Mouse (Mus musculus) gastrocnemius, adult 8-10 months (tissue): ENCODE data around the gene Ptcd1. TPM values are rescaled to one million over a fixed set of nuclear protein-coding genes. Genes with fewer than 3 reads are reported as not detected.
"Not testable (repeated sequence)": the region's sequence is repeated elsewhere in the genome, so short reads cannot be mapped to it uniquely, and the experiment has no call there.

Source experiments
- DNase-seq, 2 experiments: peaks; one replicate each; pipeline ENCODE4 v3.0.0; 2022; ENCODE audit warnings: low spot score in 2 of 2
- total RNA-seq, 4 experiments: library from RNA; stranded (reverse); gene quantifications; 2 replicates each; pipeline ENCODE4 v1.2.4; 2022

Gene Ptcd1
- 10 to 100 TPM; 10.7 to 12.3 (median 11.0) TPM for total RNA-seq

- DNase-seq, result peak; percentile 99
Observed at GRCm38 (mm10) chr5:145166536-145167305, at the start of gene Ptcd1, which contains the start of gene Cpsf4. Gene Ptcd1 (minus strand): TSS chr5:145167108. Gene Cpsf4 (plus strand): TSS chr5:145167213.

- no peak for DNase-seq
Observed at GRCm38 (mm10) chr5:145214679-145215078, 47.8 kb upstream of the Ptcd1 start.

- DNase-seq, result no peak
Observed at GRCm38 (mm10) chr5:145213505-145213904, 46.6 kb upstream of the Ptcd1 start.

- no peak for DNase-seq
Observed at GRCm38 (mm10) chr5:145212216-145212615, 45.3 kb upstream of the Ptcd1 start.

- no peak for DNase-seq
Observed at GRCm38 (mm10) chr5:145211340-145211739, 44.4 kb upstream of the Ptcd1 start.

DNA sequence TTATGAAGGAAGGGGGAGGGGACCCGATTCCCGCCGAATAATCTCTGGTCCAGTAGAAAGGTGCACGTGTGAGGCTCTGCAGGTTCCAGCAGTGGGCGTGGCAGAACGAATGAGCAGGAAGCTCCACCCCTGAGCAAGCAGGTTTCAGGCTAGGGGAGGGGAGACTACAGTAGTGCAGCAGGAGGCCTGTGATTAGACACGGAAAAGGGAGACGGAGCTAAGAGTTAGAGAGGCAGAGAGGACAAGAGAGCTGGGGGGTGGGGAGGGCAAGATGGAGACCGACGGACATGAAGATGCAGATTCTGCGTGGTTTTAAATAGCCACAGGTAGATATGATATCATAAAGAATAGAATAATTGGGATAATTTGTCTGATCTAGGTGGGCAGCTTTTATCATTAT, 41.5 kb upstream of the Ptcd1 start:
- DNase-seq, result not testable (repeated sequence)

DNA sequence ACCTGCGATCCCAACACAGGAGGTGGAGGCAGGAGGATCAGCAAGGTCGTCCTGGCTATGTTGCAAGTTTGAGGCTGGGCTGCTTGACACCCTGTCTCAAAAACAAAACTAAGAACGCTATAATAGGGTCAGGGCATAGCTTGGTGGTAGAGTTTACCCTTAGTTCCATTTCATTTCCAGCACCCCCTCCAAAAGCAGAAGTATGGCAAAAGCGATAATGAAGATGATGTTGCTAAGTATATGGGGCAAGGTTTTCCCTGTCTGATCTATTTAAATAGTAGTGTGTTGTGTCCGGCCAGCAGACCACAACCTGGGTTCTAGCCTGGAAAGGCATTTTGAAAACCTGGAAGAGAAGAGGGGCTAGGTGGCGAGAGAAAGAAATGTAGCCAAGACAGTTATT, 41.0 kb upstream of the Ptcd1 start:
- no peak for DNase-seq

GRCm38 (mm10) chr5:145207385-145207784, 40.5 kb upstream of the Ptcd1 start:
- no peak for DNase-seq

DNA sequence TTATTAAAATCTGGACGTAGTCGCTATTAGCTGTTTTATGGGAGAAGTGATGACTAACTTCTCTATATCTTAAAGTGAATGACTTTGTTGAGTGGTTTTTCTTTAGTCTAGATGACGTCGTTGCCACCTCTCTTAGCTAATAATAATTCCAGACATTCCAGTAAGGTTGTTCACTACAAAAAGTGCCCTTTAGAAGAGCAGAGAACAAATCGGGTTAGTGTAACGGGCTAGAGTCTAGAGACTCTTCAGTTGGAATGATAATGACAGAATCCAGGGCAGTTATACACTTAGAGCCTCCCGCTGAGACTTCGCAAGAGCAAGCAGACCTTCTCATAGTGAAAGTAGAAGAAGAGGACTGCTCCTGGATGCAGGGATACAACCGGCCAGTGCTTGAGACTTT, 38.1 kb upstream of the Ptcd1 start:
- no peak for DNase-seq

- DNase-seq, result peak; percentile 97 to 98
Observed at GRCm38 (mm10) chr5:145203936-145204691, 37.2 kb upstream of the Ptcd1 start, which contains the start of gene Zkscan5. Gene Zkscan5 (plus strand): TSS chr5:145204562.

GRCm38 (mm10) chr5:145202446-145202845, 35.5 kb upstream of the Ptcd1 start:
- no peak for DNase-seq

- DNase-seq, result peak; percentile 43 to 64
Observed at GRCm38 (mm10) chr5:145201321-145201991, 34.5 kb upstream of the Ptcd1 start, which contains the start of gene Zkscan14. Gene Zkscan14 (minus strand): TSS chr5:145201868.

GRCm38 (mm10) chr5:145200387-145200786, 33.5 kb upstream of the Ptcd1 start:
- no peak for DNase-seq

- no peak for DNase-seq
Observed at GRCm38 (mm10) chr5:145191962-145192361, 25.1 kb upstream of the Ptcd1 start, which contains the start of gene Atp5j2. Gene Atp5j2 (minus strand): TSS chr5:145192062.

DNA sequence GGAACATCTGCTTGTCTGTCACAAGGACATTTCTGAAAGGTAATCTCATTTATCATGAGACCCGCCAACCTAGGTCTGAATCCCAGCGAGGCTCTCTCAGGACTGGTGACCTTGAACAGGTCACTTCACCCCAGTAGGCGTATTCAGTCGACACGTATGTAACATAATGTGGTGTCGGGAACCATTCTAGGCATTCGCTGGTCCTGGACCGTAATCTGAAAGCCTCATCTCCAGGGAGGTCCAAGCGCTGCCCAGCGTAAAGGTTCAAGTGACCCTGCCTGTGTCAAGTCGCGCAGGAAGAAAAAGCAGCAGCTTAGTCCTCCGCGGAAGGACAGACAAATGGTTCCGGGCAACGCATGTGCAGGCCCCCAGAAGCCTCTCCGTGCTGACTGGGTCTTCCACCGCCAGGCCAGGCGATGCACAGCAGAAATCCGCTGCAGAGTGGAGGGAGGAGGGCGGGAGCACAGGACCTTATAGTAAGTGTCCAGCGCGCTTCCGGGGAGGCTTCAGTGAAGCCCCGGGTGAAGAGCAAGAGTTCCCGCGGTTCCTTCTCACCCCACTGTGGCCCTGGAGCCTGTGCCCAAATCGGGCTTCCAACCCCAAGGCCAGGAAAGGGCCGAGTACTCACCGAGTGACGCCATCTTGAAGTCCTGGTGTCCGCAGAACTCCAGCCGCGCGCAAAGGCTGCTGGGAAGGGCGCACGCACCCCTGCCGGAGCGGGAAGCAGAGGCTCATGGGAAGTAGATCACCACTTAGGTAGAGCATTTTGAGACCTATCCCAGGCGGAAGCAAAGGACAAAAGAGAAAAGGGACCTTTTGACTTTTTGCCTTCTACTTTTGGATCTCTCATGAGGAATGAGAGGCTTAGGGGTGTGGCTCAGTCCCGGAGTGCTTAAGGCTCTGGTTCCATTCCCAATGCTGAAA, 24.2 kb upstream of the Ptcd1 start:
- peak; percentile 82 to 83 for DNase-seq

- DNase-seq, result no peak
Observed at GRCm38 (mm10) chr5:145190373-145190772, 23.5 kb upstream of the Ptcd1 start.

DNA sequence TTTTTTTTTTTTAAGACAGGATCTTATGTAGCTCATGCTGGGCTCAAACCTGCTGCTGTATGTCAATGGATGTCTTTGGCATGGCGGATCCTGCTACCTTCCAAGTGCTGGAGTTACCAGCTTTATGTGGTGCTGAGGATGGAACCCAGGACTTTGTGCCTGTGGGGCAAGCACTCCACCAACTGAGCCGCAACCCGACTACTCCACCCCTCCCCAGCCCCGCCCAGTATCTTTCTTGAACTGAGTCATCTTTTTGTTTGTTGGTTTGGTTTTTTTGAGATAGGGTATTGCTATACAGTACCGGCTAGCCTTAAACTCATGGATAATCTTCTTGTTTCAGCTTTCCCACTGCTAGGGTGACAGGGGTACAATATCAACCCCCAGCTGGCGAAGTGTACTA, 22.5 kb upstream of the Ptcd1 start:
- DNase-seq, result no peak

- no peak for DNase-seq
Observed at GRCm38 (mm10) chr5:145185244-145185643, 18.3 kb upstream of the Ptcd1 start.

DNA sequence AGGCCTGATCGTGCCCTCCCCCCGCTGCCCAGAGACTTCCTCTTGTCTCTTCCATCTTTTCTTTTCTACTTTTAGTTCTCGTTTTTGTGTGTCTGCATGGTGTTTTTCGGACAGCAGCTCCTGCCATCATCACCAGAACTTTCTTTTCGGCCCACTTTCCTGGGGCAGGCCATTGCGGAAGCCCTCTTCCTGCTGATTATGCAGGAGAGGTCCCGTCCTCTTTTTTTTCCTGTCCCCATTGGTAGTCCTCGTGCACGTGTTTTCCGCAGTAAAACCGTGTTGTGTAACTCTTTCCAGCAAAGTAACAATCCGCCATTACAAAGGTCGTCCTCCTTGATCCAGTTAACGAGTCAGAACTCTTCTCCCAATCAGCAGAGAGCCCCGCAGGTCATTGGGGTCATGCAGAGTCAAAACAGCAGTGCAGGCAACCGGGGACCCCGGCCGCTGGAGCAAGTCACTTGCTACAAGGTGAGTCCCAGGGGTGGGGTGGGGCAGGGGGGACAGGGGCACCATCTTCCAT, 11.6 kb upstream of the Ptcd1 start:
- DNase-seq, result no peak

GRCm38 (mm10) chr5:145167306-145167661, 376 bp upstream of the Ptcd1 start:
- DNase-seq, result peak in 1 of 2 experiments; percentile 6
